Mouse (Mus musculus) mesoderm, embryonic 11.5 days (tissue): ENCODE measurements around the gene Gm21953.
"Not testable (repeated sequence)": the region's sequence is repeated elsewhere in the genome, so short reads cannot be mapped to it uniquely, and the experiment has no call there.

Experiments
- DNase-seq: peaks from one replicate; pipeline ENCODE4 v3.0.0-alpha.2; 2012; ENCODE audit warnings: low read depth, low spot score

Gene Gm21953

GRCm38 (mm10) chr4:42293967-42294366 lies at the start of gene Gm21953:
Gene Gm21953 (plus strand): TSS chr4:42294267.
- DNase-seq, result not testable (repeated sequence)

GRCm38 (mm10) chr4:42255467-42255866 lies 38.6 kb upstream of the Gm21953 start, which contains the start of gene Ccl21b:
Gene Ccl21b (plus strand): TSS chr4:42255767.
- not testable (repeated sequence) for DNase-seq

GRCm38 (mm10) chr4:42318034-42318433 lies 24.0 kb downstream of the Gm21953 start, which contains the start of gene Fam205a3:
Gene Fam205a3 (plus strand): TSS chr4:42318334.
- DNase-seq, result not testable (repeated sequence)
